Mouse (Mus musculus) heart, adult 2 months (tissue): ENCODE results near the gene Zdhhc5. TPM values are rescaled to one million over a fixed set of nuclear protein-coding genes. Genes with fewer than 3 reads are reported as not detected.

Source experiments
- DNase-seq, 2 experiments: peaks; one replicate each; pipeline ENCODE4 v3.0.0; 2021
- H3K27ac ChIP-seq: fragments of 200-600 bp; 2 replicates; pipeline ENCODE4 v1.8.1; 2022
- H3K27me3 ChIP-seq: fragments of 200-500 bp; 2 replicates; pipeline ENCODE4 v1.6.1; 2012; ENCODE audit warnings: mild to moderate bottlenecking, low read length, inconsistent platforms, mixed read lengths; ENCODE audit not compliant: control insufficient read depth, insufficient read depth
- H3K36me3 ChIP-seq: fragments of 200-500 bp; 2 replicates; pipeline ENCODE4 v1.6.1; 2012; ENCODE audit warnings: low read length, inconsistent platforms; ENCODE audit not compliant: control insufficient read depth, insufficient read depth
- H3K4me1 ChIP-seq: fragments of 200-500 bp; 2 replicates; pipeline ENCODE4 v1.6.1; 2011; ENCODE audit warnings: low read length; ENCODE audit not compliant: control insufficient read depth, insufficient read depth
- H3K4me3 ChIP-seq: fragments of 200-600 bp; 2 replicates; pipeline ENCODE4 v1.8.1; 2022
- H3K79me2 ChIP-seq: fragments of 200-500 bp; replicated peaks from 2 replicates; pipeline ENCODE4 v1.6.1; 2012; ENCODE audit warnings: mild to moderate bottlenecking, inconsistent platforms, low read length, moderate library complexity, mixed read lengths; ENCODE audit not compliant: control insufficient read depth, insufficient read depth
- H3K9ac ChIP-seq: fragments of 200-500 bp; 2 replicates; pipeline ENCODE4 v1.6.1; 2012; ENCODE audit warnings: low read depth, mild to moderate bottlenecking, control low read depth, inconsistent platforms, low read length, mixed read lengths
- CTCF ChIP-seq: fragments of 200-600 bp; IDR thresholded peaks from 2 replicates; pipeline ENCODE4 v1.8.1; 2022; ENCODE audit warnings: antibody characterized with exemption, mild to moderate bottlenecking, moderate library complexity
- EP300 ChIP-seq: fragments of 200-500 bp; IDR thresholded peaks from 2 replicates; pipeline ENCODE4 v1.6.1; 2011; ENCODE audit warnings: low read depth, low read length, control low read depth; ENCODE audit not compliant: insufficient read depth
- POLR2A ChIP-seq: fragments of 200-500 bp; IDR thresholded peaks from 2 replicates; pipeline ENCODE4 v1.6.1; 2011; ENCODE audit warnings: mild to moderate bottlenecking, low read depth, low read length, control low read depth; ENCODE audit not compliant: insufficient read depth
- WGBS: fragments of 180-500 bp; shearing (Covaris S2); methylation state at CpG from one replicate; pipeline ENCODE4 v1.1.7; 2018; 5-methylcytosine and 5-hydroxymethylcytosine counted together
- intact Hi-C: fragments of 180-260 bp; cut with DNase I; formaldehyde crosslinking; loops from one replicate; pipeline ENCODE4 v1.15.1; 2025
- long read RNA-seq: library from polyadenylated mRNA; stranded (forward); transcript quantifications from one replicate; pipeline ENCODE4 v2.0.0, GENCODE M21; 2021
- polyA plus RNA-seq: library from polyadenylated mRNA; depleted of rRNA; stranded (reverse); fragments of >200 nt; gene quantifications from 2 replicates; pipeline ENCODE4 v1.2.3, GENCODE M21; 2012; rRNA removed
- total RNA-seq, 2 experiments: library from RNA; stranded (reverse); gene quantifications; 2 replicates each; pipeline ENCODE4 v1.2.3; 2021

Zdhhc5 gene
- total RNA-seq (10 to 100 TPM; 62.8 to 72.5 TPM), polyA plus RNA-seq (47.6 and 61.2 TPM in 2 replicates)
- long read RNA-seq, full-length matches to known transcripts, result 25 of 45 reads
- long read RNA-seq, partial matches to known transcripts, result 6 of 45 reads
- long read RNA-seq, other reads (novel, unspliced or antisense), result 14 of 45 reads

GRCm38 (mm10) chr2:84714811-84715561 lies at the start of gene Zdhhc5:
Gene Zdhhc5, minus strand, starts transcription at chr2:84715180.
- peak; percentile 98 to 99 for DNase-seq
- WGBS, result under 1% methylated on average over 103 of the region's 107 CpGs
- no peaks in the 10 kb centered on the region for H3K27me3 ChIP-seq
- peak within 1 kb of the TSS; percentile 95 for H3K9ac ChIP-seq
- H3K4me3 ChIP-seq, result peak within 1 kb of the TSS; percentile 97
- peaks cover 2% of the 10 kb centered on the region for H3K4me1 ChIP-seq
- peaks cover 1% of the 10 kb centered on the region; the same call in 1 of the 2 replicates for H3K79me2 ChIP-seq
- peak within 1 kb of the TSS; percentile 99 for H3K27ac ChIP-seq
- peaks cover 8% of the 10 kb centered on the region for H3K36me3 ChIP-seq
- 0 out of 2 replicates have a peak, but pooled peaks have one; percentile 9 for TF ChIP-seq EP300
- TF ChIP-seq CTCF, result no peak
- peak; percentile 95 for TF ChIP-seq POLR2A
- intact Hi-C loops, result loop anchor here (2.0 kb wide), 1 partner anchor 36 kb away; the partner anchor contains the start of genes Gm28635, Med19 and Tmx2

- no peak for DNase-seq
- H3K4me3 ChIP-seq, result no peak overlapping the region
- WGBS, result 52% methylated on average over 1 of the region's 1 CpGs
- no peak overlapping the region for H3K27ac ChIP-seq
- intact Hi-C loops, result no loop called here
- no peaks in the 10 kb centered on the region for H3K4me1 ChIP-seq
- H3K9ac ChIP-seq, result no peak overlapping the region
- no peaks in the 10 kb centered on the region for H3K27me3 ChIP-seq
- no peaks in the 10 kb centered on the region for H3K36me3 ChIP-seq
- no peak for TF ChIP-seq EP300
- TF ChIP-seq POLR2A, result no peak
- TF ChIP-seq CTCF, result no peak
- H3K79me2 ChIP-seq, result no peaks in the 10 kb centered on the region
These were observed 47.8 kb upstream of the Zdhhc5 start for GRCm38 (mm10) chr2:84762818-84763217.

DNA sequence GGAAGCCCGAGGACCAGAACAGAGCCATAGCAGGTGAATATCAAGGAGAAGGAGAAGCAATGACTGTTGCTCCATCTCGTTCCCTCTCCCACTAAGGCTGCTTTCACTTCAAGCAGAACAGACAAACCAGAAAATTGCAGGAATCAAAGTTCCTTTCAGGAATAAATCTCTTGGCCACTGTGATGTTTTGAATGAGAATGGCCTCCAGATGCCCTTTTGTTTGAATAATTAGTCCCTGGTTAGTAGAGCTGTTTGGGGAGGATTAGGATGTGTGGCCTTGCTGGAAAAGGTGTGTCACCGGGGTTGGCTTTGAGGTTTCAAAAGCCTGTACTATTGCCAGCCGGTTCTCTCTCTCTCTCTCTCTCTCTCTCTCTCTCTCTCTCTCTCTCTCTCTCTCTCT lies 47.3 kb upstream of the Zdhhc5 start:
- TF ChIP-seq EP300 (no peak), POLR2A (no peak), CTCF (no peak)
- intact Hi-C loops, result no loop called here
- no peak for DNase-seq
- Histone ChIP-seq H3K4me3 (no peak overlapping the region), H3K36me3 (no peaks in the 10 kb centered on the region), H3K4me1 (no peaks in the 10 kb centered on the region), H3K27ac (no peak overlapping the region), H3K27me3 (no peaks in the 10 kb centered on the region), H3K9ac (no peak overlapping the region), H3K79me2 (no peaks in the 10 kb centered on the region)
- WGBS, result 59% methylated on average over 4 of the region's 4 CpGs

DNA sequence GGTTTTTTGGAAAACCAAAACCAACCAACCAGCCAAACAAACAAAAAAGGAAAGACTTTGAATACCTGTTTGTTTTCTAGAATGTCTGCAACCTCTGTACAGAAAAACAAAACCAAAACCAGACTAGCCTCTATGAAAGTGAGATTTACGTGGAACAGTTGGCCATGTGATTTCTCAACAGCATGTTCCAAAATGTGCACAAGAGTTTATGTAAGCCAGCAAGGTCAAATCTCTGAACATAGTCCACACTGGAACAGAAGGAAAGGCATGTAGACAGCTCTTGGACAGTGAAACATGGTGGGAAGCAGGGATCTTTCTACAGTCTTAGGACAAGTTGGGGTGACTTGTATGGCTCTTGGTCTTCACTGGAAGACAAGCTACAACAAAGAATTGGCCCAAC lies 46.9 kb upstream of the Zdhhc5 start:
- TF ChIP-seq POLR2A (no peak), EP300 (no peak), CTCF (no peak)
- WGBS, result 64% methylated on average over 1 of the region's 1 CpGs
- H3K9ac ChIP-seq, result no peak overlapping the region
- intact Hi-C loops, result no loop called here
- no peak overlapping the region for H3K4me3 ChIP-seq
- no peaks in the 10 kb centered on the region for H3K79me2 ChIP-seq
- no peaks in the 10 kb centered on the region for H3K4me1 ChIP-seq
- H3K27ac ChIP-seq, result no peak overlapping the region
- DNase-seq, result no peak
- no peaks in the 10 kb centered on the region for H3K27me3 ChIP-seq
- H3K36me3 ChIP-seq, result no peaks in the 10 kb centered on the region

DNA sequence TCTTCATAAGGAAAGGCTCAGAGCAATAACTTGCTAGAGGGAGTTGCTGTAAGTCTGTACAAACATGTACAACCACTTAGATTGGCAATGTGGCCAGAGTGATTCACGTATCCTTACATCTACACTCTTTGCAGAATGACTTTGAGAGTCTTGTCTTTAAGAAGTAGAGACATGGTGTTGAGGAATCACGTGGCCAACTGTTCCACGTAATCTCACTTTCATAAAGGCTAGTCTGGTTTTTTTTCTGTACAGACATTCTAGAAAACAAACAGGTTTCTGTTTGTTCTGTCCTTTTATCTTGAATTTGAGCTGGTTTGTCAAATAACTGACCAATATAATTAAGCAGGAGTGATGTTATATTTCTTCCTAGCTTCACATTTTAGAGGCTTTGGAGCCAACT lies 46.3 kb upstream of the Zdhhc5 start:
- H3K27me3 ChIP-seq, result no peaks in the 10 kb centered on the region
- no peak overlapping the region for H3K27ac ChIP-seq
- DNase-seq, result no peak
- 76% methylated on average over 3 of the region's 3 CpGs for WGBS
- H3K9ac ChIP-seq, result no peak overlapping the region
- intact Hi-C loops, result no loop called here
- H3K4me3 ChIP-seq, result no peak overlapping the region
- H3K36me3 ChIP-seq, result no peaks in the 10 kb centered on the region
- H3K4me1 ChIP-seq, result no peaks in the 10 kb centered on the region
- no peak for TF ChIP-seq EP300
- no peak for TF ChIP-seq POLR2A
- no peak for TF ChIP-seq CTCF
- H3K79me2 ChIP-seq, result no peaks in the 10 kb centered on the region

DNA sequence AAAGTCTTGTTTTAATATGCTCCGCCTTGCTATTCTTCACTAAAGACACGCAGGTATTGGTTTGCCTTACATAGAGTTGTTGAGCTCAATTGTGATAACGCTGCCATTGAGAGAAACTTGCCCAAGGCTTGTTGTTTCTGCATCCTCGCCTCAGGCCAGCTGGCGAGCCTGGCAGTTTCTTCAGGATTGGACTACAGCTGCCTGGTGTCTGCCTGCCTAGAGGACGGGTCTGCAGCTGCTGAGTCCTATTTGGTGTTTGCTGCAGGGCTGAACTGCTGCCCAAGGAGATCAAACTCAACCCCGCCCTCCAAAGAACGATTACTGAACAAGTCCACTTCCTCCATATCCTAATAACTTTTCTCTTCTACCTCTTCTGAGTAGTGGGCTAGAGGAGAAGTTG lies 45.8 kb upstream of the Zdhhc5 start:
- H3K4me3 ChIP-seq, result no peak overlapping the region
- H3K4me1 ChIP-seq, result no peaks in the 10 kb centered on the region
- no peak overlapping the region for H3K9ac ChIP-seq
- no peaks in the 10 kb centered on the region for H3K36me3 ChIP-seq
- 67% methylated on average over 8 of the region's 8 CpGs for WGBS
- TF ChIP-seq POLR2A, result no peak
- H3K27me3 ChIP-seq, result no peaks in the 10 kb centered on the region
- DNase-seq, result no peak
- H3K79me2 ChIP-seq, result no peaks in the 10 kb centered on the region
- intact Hi-C loops, result no loop called here
- H3K27ac ChIP-seq, result no peak overlapping the region
